ENCODE assay signal across 18 mouse cellular contexts in the genomic region with DNA sequence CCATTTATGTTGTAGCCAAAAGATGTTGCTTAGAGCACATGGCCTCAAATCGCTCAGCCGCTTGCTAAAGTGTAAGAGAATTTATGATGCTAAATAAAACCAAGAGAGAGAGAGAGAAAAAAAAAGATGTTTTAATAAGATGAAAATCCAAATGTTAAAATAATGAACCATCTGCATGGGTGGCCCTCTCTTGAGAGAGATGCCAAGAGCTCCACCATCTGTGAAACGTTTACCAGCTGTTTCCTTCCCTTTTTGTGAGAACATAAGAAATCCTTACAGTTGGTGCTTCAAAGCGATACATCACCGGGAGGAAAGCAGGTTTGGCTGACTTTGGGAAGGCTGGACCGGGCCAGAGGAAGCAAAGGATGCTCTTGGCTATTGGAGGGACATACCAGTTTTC. TPM values are rescaled to one million over a fixed set of nuclear protein-coding genes. Genes with fewer than 3 reads are reported as not detected.
DNase-seq lines count a peak whose midpoint lies in the region; ATAC-seq and TF ChIP-seq lines count a peak whose summit lies in the region.
"Had no signal": no experiment of that assay in that cellular context is flagged by ENCODE, and none has a peak within 500 bp of the region (broad histone marks: within the 10 kb centered on the region; RNA-seq: fewer than 3 reads in every experiment).

No protein-coding gene starts in this region.

- H3K36me3 ChIP-seq in limb, embryonic 14.5 days (ENCODE audit: control insufficient read depth, insufficient read depth, low read length), result no peaks in the 10 kb centered on the region
- no peaks in the 10 kb centered on the region for H3K36me3 ChIP-seq in limb, embryonic 10.5 days
- H3K36me3 ChIP-seq in forebrain, postnatal 0 days (ENCODE audit: insufficient read depth), result no peaks in the 10 kb centered on the region
- H3K36me3 ChIP-seq: embryonic facial prominence, embryonic 12.5 days; midbrain, embryonic 13.5 days had no signal

- no peak overlapping the region for H3K9ac ChIP-seq in limb, embryonic 14.5 days (ENCODE audit: low read depth, low read length, severe bottlenecking)
- no peak overlapping the region for H3K9ac ChIP-seq in forebrain, postnatal 0 days
- H3K9ac ChIP-seq: embryonic facial prominence, embryonic 12.5 days; midbrain, embryonic 13.5 days had no signal

- no peaks in the 10 kb centered on the region for H3K9me3 ChIP-seq in limb, embryonic 14.5 days (ENCODE audit: control insufficient read depth, low read length)
- H3K9me3 ChIP-seq in limb, embryonic 10.5 days (replicated peaks), result no peaks in the 10 kb centered on the region
- no peaks in the 10 kb centered on the region for H3K9me3 ChIP-seq in forebrain, postnatal 0 days (ENCODE audit: low read length)
- H3K9me3 ChIP-seq: embryonic facial prominence, embryonic 12.5 days; midbrain, embryonic 13.5 days had no signal

- H3K4me2 ChIP-seq in limb, embryonic 14.5 days (replicated peaks; ENCODE audit: low read depth, low read length, severe bottlenecking), result no peak overlapping the region
- H3K4me2 ChIP-seq in forebrain, postnatal 0 days (ENCODE audit: low read depth), result no peak overlapping the region
- H3K4me2 ChIP-seq: embryonic facial prominence, embryonic 12.5 days; midbrain, embryonic 13.5 days had no signal

- H3K27me3 ChIP-seq in limb, embryonic 14.5 days (ENCODE audit: control insufficient read depth, insufficient read depth, low read length), result no peaks in the 10 kb centered on the region
- H3K27me3 ChIP-seq in limb, embryonic 10.5 days (ENCODE audit: low read depth, poor library complexity, severe bottlenecking), result no peaks in the 10 kb centered on the region
- H3K27me3 ChIP-seq in forebrain, postnatal 0 days (ENCODE audit: insufficient read depth, low read length), result no peaks in the 10 kb centered on the region
- H3K27me3 ChIP-seq: embryonic facial prominence, embryonic 12.5 days had no signal

- 33% methylated on average over 6 of the region's 6 CpGs for WGBS in limb, embryonic 14.5 days
- 70% methylated on average over 6 of the region's 6 CpGs for WGBS in limb, embryonic 10.5 days
- 41% methylated on average over 6 of the region's 6 CpGs for WGBS in forebrain, postnatal 0 days

- peak; percentile 37 for DNase-seq in limb, embryonic 14.5 days (ENCODE audit: low spot score)
- no peak for DNase-seq in limb, embryonic 10.5 days (ENCODE audit: low spot score)
- peak; percentile 87 for DNase-seq in forebrain, postnatal 0 days
- DNase-seq in layer of hippocampus, adult 8-10 months (ENCODE audit: low spot score in 2 of 2), result peak; percentile 70 to 75
- DNase-seq in urinary bladder, postnatal 36 days (ENCODE audit: low spot score in 2 of 2), result no peak
- DNase-seq in heart, postnatal 4 days, result no peak
- DNase-seq in thymus, postnatal 14 days, result no peak
- DNase-seq: adrenal gland, adult 8-10 months; lung, adult 2 months; thymus, postnatal 4 days had no signal

- peaks cover 6% of the 10 kb centered on the region; the same call in 1 of the 2 replicates for H3K4me1 ChIP-seq in limb, embryonic 14.5 days (ENCODE audit: control insufficient read depth, insufficient read depth, low read length)
- peaks cover 16% of the 10 kb centered on the region for H3K4me1 ChIP-seq in limb, embryonic 10.5 days
- peaks cover 20% of the 10 kb centered on the region; the same call in 1 of the 2 replicates for H3K4me1 ChIP-seq in forebrain, postnatal 0 days (ENCODE audit: insufficient read depth)
- H3K4me1 ChIP-seq: embryonic facial prominence, embryonic 12.5 days had no signal

- no peak for ATAC-seq in limb, embryonic 14.5 days (ENCODE audit: low FRiP score, low read depth)
- ATAC-seq in forebrain, postnatal 0 days, result peak; percentile 55
- ATAC-seq in megakaryocyte progenitor cell, adult 5-6 weeks (replicated peaks; ENCODE audit: poor library complexity), result peak; percentile 54
- ATAC-seq: inflammation-experienced regulatory T-cells, adult 6 months; midbrain, embryonic 13.5 days; Patski had no signal

- H3K4me3 ChIP-seq in limb, embryonic 14.5 days (replicated peaks; ENCODE audit: low read length), result no peak overlapping the region
- no peak overlapping the region for H3K4me3 ChIP-seq in limb, embryonic 10.5 days
- H3K4me3 ChIP-seq in forebrain, postnatal 0 days (ENCODE audit: low read depth, low read length), result no peak overlapping the region
- H3K4me3 ChIP-seq: embryonic facial prominence, embryonic 12.5 days; midbrain, embryonic 13.5 days had no signal

- no peak for TF ChIP-seq POLR2A in limb, embryonic 14.5 days (IDR thresholded peaks at IDR 0.05; ENCODE audit: borderline replicate concordance, extremely low read depth, insufficient read depth, insufficient read length)

- no peak overlapping the region for H3K27ac ChIP-seq in limb, embryonic 14.5 days (replicated peaks; ENCODE audit: low read depth, low read length)
- no peak overlapping the region for H3K27ac ChIP-seq in limb, embryonic 10.5 days
- no peak overlapping the region for H3K27ac ChIP-seq in forebrain, postnatal 0 days (ENCODE audit: low read depth, low read length)
- H3K27ac ChIP-seq: embryonic facial prominence, embryonic 12.5 days; midbrain, embryonic 13.5 days had no signal

- TF ChIP-seq CTCF in forebrain, postnatal 0 days (IDR thresholded peaks at IDR 0.05; ENCODE audit: low read depth), result no peak

RNA-seq across cellular contexts. Expression of gene Gm11011, which starts 12.6 kb away (rescaled TPM):
- not detected in 2 replicates for polyA plus RNA-seq in limb, embryonic 14.5 days (2012; rRNA removed)
- polyA plus RNA-seq in limb, embryonic 14.5 days (2014; fragmentation: Nextera tagmentation; extraction: Ambion mirVana), result not detected in 2 replicates
- polyA plus RNA-seq in limb, embryonic 10.5 days (2016; fragmentation: Nextera tagmentation; extraction: Ambion mirVana), result not detected in 2 replicates
- not detected in 2 replicates for total RNA-seq in forebrain, postnatal 0 days (2014; rRNA removed)
- not detected in 2 replicates for polyA plus RNA-seq in forebrain, postnatal 0 days (2015; fragmentation: Nextera tagmentation; extraction: Ambion mirVana)
- total RNA-seq in layer of hippocampus, adult 8-10 months (2022), result not detected
- not detected in 2 replicates for total RNA-seq in megakaryocyte progenitor cell, adult 5-6 weeks (2015)
- total RNA-seq in megakaryocyte progenitor cell, adult 5-6 weeks (2017), result not detected in 2 replicates
- total RNA-seq in heart, postnatal 4 days (2021), result not detected
- total RNA-seq: adrenal gland, adult 8-10 months; gastrocnemius, adult 18-20 months; left cerebral cortex, adult 8-10 months had no signal
- polyA plus RNA-seq: embryonic facial prominence, embryonic 12.5 days; heart, embryonic 14.5 days; inflammation-experienced regulatory T-cells, adult 6 months; lung, adult 2 months; midbrain, embryonic 13.5 days; Patski had no signal

RNA-seq across cellular contexts. Expression of gene Tshz2, which starts 32.6 kb away (rescaled TPM):
- 28.1 and 29.2 TPM in 2 replicates for polyA plus RNA-seq in limb, embryonic 14.5 days (2012; rRNA removed)
- 7.3 and 9.7 TPM in 2 replicates for polyA plus RNA-seq in limb, embryonic 14.5 days (2014; fragmentation: Nextera tagmentation; extraction: Ambion mirVana)
- polyA plus RNA-seq in limb, embryonic 10.5 days (2016; fragmentation: Nextera tagmentation; extraction: Ambion mirVana), result 7.6 and 8.0 TPM in 2 replicates
- total RNA-seq in forebrain, postnatal 0 days (2014; rRNA removed), result 26.1 and 29.2 TPM in 2 replicates
- polyA plus RNA-seq in forebrain, postnatal 0 days (2015; fragmentation: Nextera tagmentation; extraction: Ambion mirVana), result 8.8 and 19.7 TPM in 2 replicates
- 10 to 100 TPM; 64.2 to 79.4 (median 74.0) TPM for total RNA-seq in layer of hippocampus, adult 8-10 months (2022)
- total RNA-seq in megakaryocyte progenitor cell, adult 5-6 weeks (2015), result not detected in 2 replicates
- total RNA-seq in megakaryocyte progenitor cell, adult 5-6 weeks (2017), result not detected in 2 replicates
- total RNA-seq in heart, postnatal 4 days (2021), result 10 to 100 TPM; 13.9 to 15.0 TPM

Comparison
In these comparisons a context has a peak if more than half of its experiments do, and no peak if none do; other contexts are left out.
1. DNase-seq: peak in limb, embryonic 14.5 days (single experiment), forebrain, postnatal 0 days (single experiment) and layer of hippocampus, adult 8-10 months (2 of 2); none in limb, embryonic 10.5 days (single experiment), urinary bladder, postnatal 36 days (0 of 2), heart, postnatal 4 days (single experiment) and thymus, postnatal 14 days (single experiment).
2. RNA of gene Tshz2, which starts 32.6 kb away (total RNA-seq): 64.2 to 79.4 TPM in layer of hippocampus, adult 8-10 months, 26.1 to 29.2 TPM in forebrain, postnatal 0 days and 13.9 to 15.0 TPM in heart, postnatal 4 days; not detected in megakaryocyte progenitor cell, adult 5-6 weeks; every median in the first group is over 10 times any median in the second.